Mouse (Mus musculus) frontal cortex, adult (tissue): Measurements from ENCODE around the gene Pmm1.
"Not testable (repeated sequence)": the region's sequence is repeated elsewhere in the genome, so short reads cannot be mapped to it uniquely, and the experiment has no call there.

Experiments
- ATAC-seq: cut with Nextera tagmentation; 2 replicates; pipeline ENCODE4 v1.9.2; 2017; ENCODE audit warnings: mild to moderate bottlenecking, moderate library complexity, mixed read lengths; ENCODE audit not compliant: low TSS enrichment

The Pmm1 gene

GRCm38 (mm10) chr15:81960171-81961077 is at the start of gene Pmm1:
Pmm1 (minus strand) TSS chr15:81960930.
- peak; percentile 90 for ATAC-seq

GRCm38 (mm10) chr15:82004257-82004656 is 43.5 kb upstream of the Pmm1 start:
- ATAC-seq = no peak

GRCm38 (mm10) chr15:81993992-81994391 is 33.3 kb upstream of the Pmm1 start:
- no peak for ATAC-seq

- ATAC-seq = no peak
Measured at GRCm38 (mm10) chr15:81990549-81990948, 29.8 kb upstream of the Pmm1 start.

- peak; percentile 58 for ATAC-seq
Measured at GRCm38 (mm10) chr15:81989371-81990062, 28.8 kb upstream of the Pmm1 start.

GRCm38 (mm10) chr15:81987646-81988045 is 26.9 kb upstream of the Pmm1 start, which contains the start of gene Xrcc6:
Xrcc6 (plus strand) TSS chr15:81987835.
- ATAC-seq = no peak

GRCm38 (mm10) chr15:81985267-81986161 is 24.8 kb upstream of the Pmm1 start:
- 0 out of 2 replicates have a peak, but pooled peaks have one; percentile 38 for ATAC-seq

- no peak for ATAC-seq
Measured at GRCm38 (mm10) chr15:81982173-81982572, 21.4 kb upstream of the Pmm1 start.

- ATAC-seq = no peak
Measured at GRCm38 (mm10) chr15:81980321-81980720, 19.6 kb upstream of the Pmm1 start, which contains the start of gene 1700029P11Rik. 1700029P11Rik (plus strand) TSS chr15:81980540.

- not testable (repeated sequence) for ATAC-seq
Measured at GRCm38 (mm10) chr15:81975156-81975555, 14.4 kb upstream of the Pmm1 start.

- not testable (repeated sequence) for ATAC-seq
Measured at GRCm38 (mm10) chr15:81970498-81970897, 9.8 kb upstream of the Pmm1 start.

- not testable (repeated sequence) for ATAC-seq
Measured at GRCm38 (mm10) chr15:81969635-81970034, 8.9 kb upstream of the Pmm1 start.

GRCm38 (mm10) chr15:81969173-81969572 is 8.4 kb upstream of the Pmm1 start:
- no peak for ATAC-seq

- ATAC-seq = no peak
Measured at GRCm38 (mm10) chr15:81968447-81968846, 7.7 kb upstream of the Pmm1 start.

- ATAC-seq = no peak
Measured at GRCm38 (mm10) chr15:81967821-81968220, 7.1 kb upstream of the Pmm1 start.

- no peak for ATAC-seq
Measured at GRCm38 (mm10) chr15:81966062-81966829, 5.5 kb upstream of the Pmm1 start.

GRCm38 (mm10) chr15:81964980-81965545 is 4.3 kb upstream of the Pmm1 start:
- no peak for ATAC-seq

- ATAC-seq = no peak
Measured at GRCm38 (mm10) chr15:81964262-81964661, 3.5 kb upstream of the Pmm1 start.

- no peak for ATAC-seq
Measured at GRCm38 (mm10) chr15:81961078-81961451, 335 bp upstream of the Pmm1 start.

- ATAC-seq = no peak
Measured at GRCm38 (mm10) chr15:81958906-81959305, 1.8 kb downstream of the Pmm1 start.
